Mouse (Mus musculus) testis, adult 10 weeks (tissue): ENCODE measurements around the gene Mn1. TPM values are rescaled to one million over a fixed set of nuclear protein-coding genes. Genes with fewer than 3 reads are reported as not detected.

Experiments used
- polyA plus RNA-seq: library from polyadenylated mRNA; stranded (reverse); fragments of 350-450 nt; fragmentation: Illumina TruSeq; extraction: RNeasy Lipid Tissue Mini Kit (QIAGEN cat#74804); gene quantifications from one replicate; pipeline ENCODE4 v1.2.3, GENCODE M21; 2014; ENCODE audit warnings: low read depth, low replicate concordance

The Mn1 gene
- polyA plus RNA-seq, result 0.04 TPM

DNA sequence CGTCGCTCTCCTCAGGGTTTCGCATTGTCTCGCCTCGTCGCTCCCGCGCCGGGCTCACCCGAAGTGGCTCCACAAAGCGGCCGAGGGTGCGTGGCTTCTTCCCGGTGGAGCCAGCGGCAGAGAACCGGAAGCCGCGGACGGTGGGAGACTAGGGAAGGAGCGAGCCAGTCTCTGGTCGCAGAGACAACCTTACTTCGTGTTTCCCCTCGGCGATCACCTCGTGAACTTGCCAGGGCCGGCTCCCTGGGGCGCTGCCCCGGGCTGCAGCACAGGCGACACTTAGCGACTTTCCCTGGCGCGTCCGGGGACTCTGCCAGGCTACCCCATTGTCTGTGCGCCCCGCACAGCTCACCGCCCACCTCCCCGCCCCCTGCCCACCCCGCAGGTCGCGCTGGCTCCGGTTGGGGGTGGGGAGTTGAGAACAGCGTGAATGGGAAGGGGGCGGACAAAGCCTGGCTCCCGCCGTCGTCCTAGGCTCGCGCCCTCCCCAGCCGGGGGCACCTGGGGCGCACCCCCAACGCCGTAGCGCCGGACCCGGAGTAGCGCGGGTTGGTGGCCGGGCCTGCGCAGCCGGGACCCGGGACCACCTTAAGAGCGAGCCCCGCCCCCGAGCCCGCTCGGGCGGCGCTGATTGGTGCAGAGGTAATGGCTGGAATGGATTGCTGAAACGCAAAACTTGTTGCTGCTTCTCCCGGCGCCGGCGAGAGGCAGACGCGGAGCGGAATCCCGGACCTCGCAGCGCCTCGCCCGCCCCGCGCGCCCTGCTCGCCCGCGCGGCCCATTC lies at the start of gene Mn1:
Gene Mn1 (plus strand): TSS at position 772 of the 784 bp plus-strand sequence.

Other genes with a start within 250 kb of the Mn1 start
- 39.1 TPM for gene Pitpnb, start 86.6 kb upstream of the Mn1 start, polyA plus RNA-seq